Mouse (Mus musculus) brain, embryonic 14.5 days (tissue): Measurements from ENCODE around the gene Gal3st2b.
"Not testable (repeated sequence)": the region's sequence is repeated elsewhere in the genome, so short reads cannot be mapped to it uniquely, and the experiment has no call there.

Source experiments
- CTCF ChIP-seq: fragments of 200-500 bp; IDR thresholded peaks from 2 replicates; pipeline ENCODE4 v1.5.1; 2012; ENCODE audit warnings: inconsistent platforms, mild to moderate bottlenecking, moderate library complexity, borderline replicate concordance; ENCODE audit not compliant: insufficient read depth, insufficient read length; ENCODE audit errors: extremely low read depth
- POLR2A ChIP-seq: fragments of 200-500 bp; IDR thresholded peaks from 2 replicates; pipeline ENCODE4 v1.6.1; 2012; ENCODE audit warnings: mild to moderate bottlenecking, inconsistent platforms, borderline replicate concordance; ENCODE audit not compliant: poor library complexity, insufficient read depth, insufficient read length, severe bottlenecking; ENCODE audit errors: extremely low read depth

GRCm38 (mm10) chr1:93922609-93923008 lies 4.5 kb downstream of the Gal3st2b start:
- TF ChIP-seq CTCF, POLR2A: not testable (repeated sequence)
